Mouse (Mus musculus) liver, embryonic 14.5 days (tissue): ENCODE measurements around the gene Palld. TPM values are rescaled to one million over a fixed set of nuclear protein-coding genes. Genes with fewer than 3 reads are reported as not detected.

Source experiments
- ATAC-seq: fragments of 200-750 bp; cut with Nextera tagmentation; 2 replicates; pipeline ENCODE4 v1.8.0; 2017; ENCODE audit warnings: moderate number of reproducible peaks, mild to moderate bottlenecking, moderate library complexity; ENCODE audit not compliant: insufficient read depth
- DNase-seq, 3 experiments: peaks; one replicate each; pipeline ENCODE4 v3.0.0-alpha.2; 2012 to 2013; ENCODE audit warnings: low read depth in 3 of 3, low spot score in 3 of 3
- H3K27ac ChIP-seq: fragments of 300-500 bp; sonication (generic); 2 replicates; pipeline ENCODE4 v1.5.1; 2014; ENCODE audit warnings: moderate library complexity, mild to moderate bottlenecking, control low read depth, inconsistent platforms
- H3K27me3 ChIP-seq: fragments of 300-500 bp; sonication (generic); 2 replicates; pipeline ENCODE4 v1.6.1; 2014; ENCODE audit warnings: mild to moderate bottlenecking, low read length, moderate library complexity; ENCODE audit not compliant: control insufficient read depth, insufficient read depth
- H3K36me3 ChIP-seq: fragments of 300-500 bp; sonication (generic); replicated peaks from 2 replicates; pipeline ENCODE4 v1.6.1; 2014; ENCODE audit warnings: low read depth; ENCODE audit not compliant: control insufficient read depth, insufficient read depth
- H3K4me1 ChIP-seq, 2 experiments: fragments of 200-500 bp in 1 of 2; fragments of 300-500 bp in 1 of 2; sonication (generic) in 1 of 2; replicated peaks; 2 replicates each; pipeline ENCODE4 v1.6.1; 2012 to 2014; ENCODE audit warnings: antibody characterized with exemption in 1 of 2, inconsistent platforms in 1 of 2, low read length in 1 of 2; ENCODE audit not compliant: control insufficient read depth in 2 of 2, insufficient read depth in 2 of 2
- H3K4me2 ChIP-seq: fragments of 300-500 bp; sonication (generic); 2 replicates; pipeline ENCODE4 v1.6.1; 2014; ENCODE audit warnings: low read depth, mild to moderate bottlenecking, control low read depth, moderate library complexity
- H3K4me3 ChIP-seq, 2 experiments: fragments of 200-500 bp in 1 of 2; fragments of 300-500 bp in 1 of 2; sonication (generic) in 1 of 2; 2 replicates each; pipeline ENCODE4 v1.5.1; 2012 to 2014; ENCODE audit warnings: low read depth in 2 of 2, low read length in 2 of 2, mild to moderate bottlenecking in 2 of 2, control low read depth in 1 of 2, inconsistent platforms in 1 of 2, moderate library complexity in 1 of 2; ENCODE audit not compliant: insufficient read depth in 1 of 2
- H3K9ac ChIP-seq: fragments of 300-500 bp; sonication (generic); replicated peaks from 2 replicates; pipeline ENCODE4 v1.6.1; 2014; ENCODE audit warnings: mild to moderate bottlenecking, control low read depth, moderate library complexity
- H3K9me3 ChIP-seq: fragments of 300-500 bp; sonication (generic); 2 replicates; pipeline ENCODE4 v1.6.1; 2016; ENCODE audit warnings: low read length, mixed read lengths; ENCODE audit not compliant: control insufficient read depth
- CTCF ChIP-seq: IDR thresholded peaks from 2 replicates; pipeline ENCODE4 v1.5.1; 2016; ENCODE audit warnings: antibody characterized with exemption, low read depth, control low read depth
- EP300 ChIP-seq: IDR thresholded peaks from 2 replicates; pipeline ENCODE4 v1.6.1; 2016; ENCODE audit warnings: antibody characterized with exemption, low read depth
- WGBS: fragments of 180-500 bp; shearing (Covaris S2); extraction: QIAGEN DNeasy Blood & Tissue Kit; methylation state at CpG from one replicate; pipeline ENCODE4 v1.1.7; 2014; ENCODE audit not compliant: insufficient replicate concordance; 5-methylcytosine and 5-hydroxymethylcytosine counted together
- polyA plus RNA-seq, 2 experiments: library from polyadenylated mRNA; depleted of rRNA in 1 of 2; stranded (reverse) in 1 of 2; unstranded in 1 of 2; fragments of >200 nt; fragmentation: Nextera tagmentation in 1 of 2; extraction: Ambion mirVana in 1 of 2; gene quantifications; 2 replicates each; pipeline versions ENCODE4 v1.2.1 to v1.2.3; 2012 to 2014

Palld gene
- polyA plus RNA-seq, 2 experiments = 1.8 to 2.9 TPM

DNA sequence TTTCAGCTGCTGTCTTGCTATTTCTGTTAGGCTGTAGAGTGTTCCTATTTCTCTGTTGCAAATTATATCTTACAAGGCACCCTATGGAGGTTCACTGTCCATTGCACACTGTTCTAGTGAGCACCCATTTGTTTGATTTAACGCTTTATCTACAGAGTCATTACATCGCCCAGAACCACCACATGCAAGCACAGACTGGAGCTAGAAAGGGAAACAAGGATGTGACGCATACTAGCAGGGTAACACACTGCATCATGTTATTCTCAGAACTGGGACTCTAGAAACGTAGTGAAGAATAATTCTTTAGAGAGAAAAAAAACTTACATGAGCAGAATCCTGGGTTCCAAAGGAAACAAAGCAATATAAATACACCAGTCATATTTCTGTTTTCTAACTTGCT is 432.3 kb downstream of the Palld start:
- Histone ChIP-seq H3K36me3 (no peaks in the 10 kb centered on the region), H3K27me3 (no peaks in the 10 kb centered on the region), H3K9ac (no peak overlapping the region), H3K9me3 (no peaks in the 10 kb centered on the region), H3K4me1 (no peaks in the 10 kb centered on the region), H3K27ac (no peak overlapping the region), H3K4me3 (no peak overlapping the region), H3K4me2 (no peak overlapping the region)
- TF ChIP-seq CTCF = no peak
- TF ChIP-seq EP300 = no peak
- WGBS = 67% methylated on average over 4 of the region's 4 CpGs
- no peak for ATAC-seq
- DNase-seq = no peak

DNA sequence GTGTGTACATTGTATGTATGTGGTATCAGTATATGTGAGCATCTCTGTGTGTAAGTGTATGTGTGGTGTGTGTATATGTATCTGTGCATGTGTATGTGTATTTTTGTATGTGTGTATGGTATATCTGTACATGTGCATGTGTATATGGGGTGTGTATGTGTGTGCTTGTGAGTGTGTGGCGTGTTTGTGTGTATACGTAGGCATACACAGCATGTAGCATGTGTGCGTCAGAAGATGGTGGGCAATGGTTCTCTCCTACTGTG is 435.0 kb downstream of the Palld start:
- no peak overlapping the region for H3K4me2 ChIP-seq
- no peak overlapping the region for H3K9ac ChIP-seq
- H3K27ac ChIP-seq = no peak overlapping the region
- H3K9me3 ChIP-seq = no peaks in the 10 kb centered on the region
- no peak for ATAC-seq
- H3K36me3 ChIP-seq = no peaks in the 10 kb centered on the region
- H3K4me3 ChIP-seq = no peak overlapping the region
- no peak for TF ChIP-seq EP300
- no peak for TF ChIP-seq CTCF
- WGBS = 74% methylated on average over 3 of the region's 3 CpGs
- no peaks in the 10 kb centered on the region for H3K4me1 ChIP-seq
- DNase-seq = no peak
- H3K27me3 ChIP-seq = no peaks in the 10 kb centered on the region

- Histone ChIP-seq H3K9ac (no peak overlapping the region), H3K4me2 (no peak overlapping the region), H3K9me3 (no peaks in the 10 kb centered on the region), H3K36me3 (no peaks in the 10 kb centered on the region), H3K27me3 (no peaks in the 10 kb centered on the region), H3K4me1 (no peaks in the 10 kb centered on the region), H3K27ac (no peak overlapping the region), H3K4me3 (no peak overlapping the region)
- ATAC-seq (no peak), DNase-seq (no peak)
- WGBS = 76% methylated on average over 15 of the region's 15 CpGs
- TF ChIP-seq CTCF = no peak
- TF ChIP-seq EP300 = no peak
Observed at GRCm38 (mm10) chr8:61466696-61467552, 435.6 kb downstream of the Palld start.

GRCm38 (mm10) chr8:61464393-61464792 is 438.1 kb downstream of the Palld start:
- Histone ChIP-seq H3K4me1 (no peaks in the 10 kb centered on the region), H3K27me3 (no peaks in the 10 kb centered on the region), H3K4me3 (no peak overlapping the region), H3K9me3 (no peaks in the 10 kb centered on the region), H3K4me2 (no peak overlapping the region), H3K27ac (no peak overlapping the region), H3K36me3 (no peaks in the 10 kb centered on the region), H3K9ac (no peak overlapping the region)
- 37% methylated on average over 2 of the region's 2 CpGs for WGBS
- DNase-seq (no peak), ATAC-seq (no peak)
- TF ChIP-seq EP300 (no peak), CTCF (no peak)

DNA sequence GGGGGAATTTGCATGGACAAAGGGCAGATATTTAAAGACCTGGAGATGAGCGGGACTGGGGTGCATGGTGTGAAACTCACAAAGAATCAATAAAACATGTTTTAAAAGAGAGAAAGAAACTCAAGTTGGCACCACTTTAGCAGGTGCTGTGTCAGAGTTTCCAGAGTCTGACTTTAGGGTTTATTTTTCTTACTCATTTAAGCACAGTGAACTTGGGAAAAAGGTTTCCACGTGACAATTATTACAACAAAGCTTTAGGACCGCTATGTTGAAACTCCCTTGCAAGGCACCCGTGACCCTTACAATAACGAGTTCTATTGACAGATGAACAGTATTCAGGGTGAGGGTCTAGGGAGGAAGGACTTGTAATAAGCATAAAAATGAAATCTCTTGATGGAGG is 440.3 kb downstream of the Palld start:
- no peak for TF ChIP-seq CTCF
- no peak for TF ChIP-seq EP300
- no peak overlapping the region for H3K27ac ChIP-seq

More for the DNA sequence above, 440.3 kb downstream of the Palld start:
- no peaks in the 10 kb centered on the region for H3K9me3 ChIP-seq
- WGBS = 73% methylated on average over 5 of the region's 5 CpGs
- H3K36me3 ChIP-seq = no peaks in the 10 kb centered on the region
- H3K27me3 ChIP-seq = no peaks in the 10 kb centered on the region
- H3K4me2 ChIP-seq = no peak overlapping the region
- H3K4me1 ChIP-seq = no peaks in the 10 kb centered on the region
- no peak overlapping the region for H3K4me3 ChIP-seq
- DNase-seq (no peak), ATAC-seq (no peak)
- no peak overlapping the region for H3K9ac ChIP-seq

Other genes starting within 250 kb of the Palld start
- 0.11 and 0.17 TPM in 2 replicates for gene Ddx60, start 25.4 kb upstream of the Palld start, polyA plus RNA-seq (2012; rRNA removed)
- gene Ddx60, start 25.4 kb upstream of the Palld start, polyA plus RNA-seq (2014; fragmentation: Nextera tagmentation; extraction: Ambion mirVana) = 0.38 and 0.86 TPM in 2 replicates
- not detected in 2 replicates for gene Anxa10, start 220.5 kb upstream of the Palld start, polyA plus RNA-seq (2012; rRNA removed)
- not detected in 2 replicates for gene Anxa10, start 220.5 kb upstream of the Palld start, polyA plus RNA-seq (2014; fragmentation: Nextera tagmentation; extraction: Ambion mirVana)